Mouse (Mus musculus) embryonic facial prominence, embryonic 14.5 days (tissue): ENCODE results near the gene Ear1. TPM values are rescaled to one million over a fixed set of nuclear protein-coding genes. Genes with fewer than 3 reads are reported as not detected.
"Not testable (repeated sequence)": the region's sequence is repeated elsewhere in the genome, so short reads cannot be mapped to it uniquely, and the experiment has no call there.

ENCODE experiments used
- ATAC-seq: fragments of 200-750 bp; cut with Nextera tagmentation; 2 replicates; pipeline ENCODE4 v1.8.0; 2017; ENCODE audit warnings: low read depth, moderate number of reproducible peaks, moderate TSS enrichment
- DNase-seq: peaks from one replicate; pipeline ENCODE4 v3.0.0-alpha.2; 2015; ENCODE audit warnings: low spot score
- H3K27ac ChIP-seq: fragments of 300-500 bp; sonication (generic); replicated peaks from 2 replicates; pipeline ENCODE4 v1.5.1; 2014; ENCODE audit warnings: low read depth, mild to moderate bottlenecking, low read length, moderate library complexity
- H3K27me3 ChIP-seq: fragments of 300-500 bp; sonication (generic); replicated peaks from 2 replicates; pipeline ENCODE4 v1.6.1; 2014; ENCODE audit warnings: low read length; ENCODE audit not compliant: control insufficient read depth, insufficient read depth
- H3K36me3 ChIP-seq: fragments of 300-500 bp; sonication (generic); 2 replicates; pipeline ENCODE4 v1.6.1; 2014; ENCODE audit warnings: low read length, mixed read lengths; ENCODE audit not compliant: control insufficient read depth, insufficient read depth
- H3K4me1 ChIP-seq: fragments of 300-500 bp; sonication (generic); 2 replicates; pipeline ENCODE4 v1.6.1; 2014; ENCODE audit warnings: antibody characterized with exemption, low read length; ENCODE audit not compliant: control insufficient read depth, insufficient read depth
- H3K4me2 ChIP-seq: fragments of 300-500 bp; sonication (generic); 2 replicates; pipeline ENCODE4 v1.6.1; 2014; ENCODE audit warnings: low read depth, mild to moderate bottlenecking, low read length, moderate library complexity, mixed read lengths
- H3K4me3 ChIP-seq: fragments of 300-500 bp; sonication (generic); 2 replicates; pipeline ENCODE4 v1.5.1; 2014; ENCODE audit warnings: low read depth, mild to moderate bottlenecking, low read length
- H3K9ac ChIP-seq: fragments of 300-500 bp; sonication (generic); 2 replicates; pipeline ENCODE4 v1.6.1; 2014; ENCODE audit warnings: low read depth, mild to moderate bottlenecking, low read length, moderate library complexity, mixed read lengths
- H3K9me3 ChIP-seq: fragments of 300-500 bp; sonication (generic); 2 replicates; pipeline ENCODE4 v1.6.1; 2016; ENCODE audit warnings: low read length; ENCODE audit not compliant: control insufficient read depth
- WGBS: fragments of 180-500 bp; shearing (Covaris S2); extraction: QIAGEN DNeasy Blood & Tissue Kit; methylation state at CpG from one replicate; pipeline ENCODE4 v1.1.7; 2014; 5-methylcytosine and 5-hydroxymethylcytosine counted together
- polyA plus RNA-seq: library from polyadenylated mRNA; unstranded; fragments of >200 nt; fragmentation: Nextera tagmentation; extraction: Ambion mirVana; gene quantifications from 2 replicates; pipeline ENCODE4 v1.2.1, GENCODE M21; 2014

The Ear1 gene
- polyA plus RNA-seq, 1 experiment from 2014 or later: not detected

GRCm38 (mm10) chr14:43877789-43878188, 2.5 kb upstream of the Ear1 start:
- H3K27ac ChIP-seq, H3K4me1 ChIP-seq, H3K9me3 ChIP-seq, H3K27me3 ChIP-seq, H3K4me3 ChIP-seq, H3K9ac ChIP-seq, ATAC-seq, H3K4me2 ChIP-seq, H3K36me3 ChIP-seq, DNase-seq: not testable (repeated sequence)
- 67% methylated on average over 1 of the region's 2 CpGs for WGBS

GRCm38 (mm10) chr14:43874862-43875261, 455 bp downstream of the Ear1 start:
- WGBS: 92% methylated on average over 3 of the region's 3 CpGs
- H3K36me3 ChIP-seq, H3K27me3 ChIP-seq, DNase-seq, H3K4me3 ChIP-seq, H3K4me1 ChIP-seq, ATAC-seq, H3K27ac ChIP-seq, H3K9ac ChIP-seq, H3K9me3 ChIP-seq, H3K4me2 ChIP-seq: not testable (repeated sequence)

- H3K27ac ChIP-seq, H3K9me3 ChIP-seq, H3K4me3 ChIP-seq, H3K27me3 ChIP-seq, H3K9ac ChIP-seq, ATAC-seq, H3K4me1 ChIP-seq, H3K36me3 ChIP-seq, H3K4me2 ChIP-seq: not testable (repeated sequence)
- 22% methylated on average over 2 of the region's 2 CpGs for WGBS
- peak; percentile 36 for DNase-seq
Measured at GRCm38 (mm10) chr14:43860522-43860921, 14.8 kb downstream of the Ear1 start.

- not testable (repeated sequence) for H3K9ac ChIP-seq, H3K9me3 ChIP-seq, H3K4me3 ChIP-seq, ATAC-seq, DNase-seq, H3K36me3 ChIP-seq, H3K4me1 ChIP-seq, H3K27ac ChIP-seq, H3K27me3 ChIP-seq, H3K4me2 ChIP-seq
- WGBS: 53% methylated on average over 4 of the region's 6 CpGs
Measured at GRCm38 (mm10) chr14:43859465-43859864, 15.9 kb downstream of the Ear1 start.

- H3K27ac ChIP-seq, H3K36me3 ChIP-seq, H3K4me3 ChIP-seq, H3K9me3 ChIP-seq, H3K9ac ChIP-seq, H3K4me1 ChIP-seq, DNase-seq, H3K4me2 ChIP-seq, ATAC-seq, H3K27me3 ChIP-seq: not testable (repeated sequence)
- 74% methylated on average over 4 of the region's 4 CpGs for WGBS
Measured at GRCm38 (mm10) chr14:43843949-43844573, 31.3 kb downstream of the Ear1 start.

- not testable (repeated sequence) for H3K4me2 ChIP-seq, H3K27me3 ChIP-seq, H3K9ac ChIP-seq, ATAC-seq, H3K4me1 ChIP-seq, H3K9me3 ChIP-seq, H3K27ac ChIP-seq, H3K36me3 ChIP-seq, H3K4me3 ChIP-seq
- no CpG with 5 or more reads among the region's 1 CpGs for WGBS
- DNase-seq: peak; percentile 33
Measured at GRCm38 (mm10) chr14:43840976-43841375, 34.3 kb downstream of the Ear1 start.

GRCm38 (mm10) chr14:43835366-43835765, 40.0 kb downstream of the Ear1 start:
- DNase-seq, H3K4me2 ChIP-seq: not testable (repeated sequence)
- 79% methylated on average over 2 of the region's 2 CpGs for WGBS

GRCm38 (mm10) chr14:43830385-43830784, 44.9 kb downstream of the Ear1 start:
- ATAC-seq, H3K9me3 ChIP-seq, H3K36me3 ChIP-seq, H3K9ac ChIP-seq, H3K27ac ChIP-seq, H3K27me3 ChIP-seq, H3K4me3 ChIP-seq, H3K4me2 ChIP-seq, DNase-seq, H3K4me1 ChIP-seq: not testable (repeated sequence)
- 67% methylated on average over 1 of the region's 1 CpGs for WGBS

More at GRCm38 (mm10) chr14:43835366-43835765, 40.0 kb downstream of the Ear1 start:
- H3K9me3 ChIP-seq, H3K36me3 ChIP-seq, H3K27ac ChIP-seq, H3K4me3 ChIP-seq, ATAC-seq, H3K9ac ChIP-seq, H3K4me1 ChIP-seq, H3K27me3 ChIP-seq: not testable (repeated sequence)

- not testable (repeated sequence) for H3K27ac ChIP-seq, H3K4me1 ChIP-seq, H3K4me3 ChIP-seq, ATAC-seq, H3K9me3 ChIP-seq, H3K27me3 ChIP-seq, H3K4me2 ChIP-seq, DNase-seq, H3K9ac ChIP-seq, H3K36me3 ChIP-seq
- 77% methylated on average over 6 of the region's 6 CpGs for WGBS
Measured at GRCm38 (mm10) chr14:43824176-43824575, 51.1 kb downstream of the Ear1 start.
